Mouse (Mus musculus): ENCODE measurements at regions not wholly inside any gene's neighbourhood (a gene's known extent, or its start where the extent isn't known, plus 50 kb on each side); places are given as distances from the start of the nearest gene placed in this dataset.

- DNase-seq (ENCODE audit: low spot score) = no peak
- Histone ChIP-seq H3K9me3 (replicated peaks) (no peaks in the 10 kb centered on the region), H3K4me3 (no peak overlapping the region), H3K27ac (no peak overlapping the region), H3K27me3 (ENCODE audit: low read depth, poor library complexity, severe bottlenecking) (no peaks in the 10 kb centered on the region), H3K4me1 (peaks cover 11% of the 10 kb centered on the region), H3K36me3 (no peaks in the 10 kb centered on the region)
- WGBS = 92% methylated on average over 8 of the region's 8 CpGs
Measured at GRCm38 (mm10) chr13:52055741-52056140, 209.3 kb downstream of the Gadd45g start.

GRCm38 (mm10) chr13:52057456-52057855 lies 211.0 kb downstream of the Gadd45g start:
- 80% methylated on average over 10 of the region's 10 CpGs for WGBS
- Histone ChIP-seq H3K27ac (no peak overlapping the region), H3K27me3 (ENCODE audit: low read depth, poor library complexity, severe bottlenecking) (no peaks in the 10 kb centered on the region), H3K9me3 (replicated peaks) (no peaks in the 10 kb centered on the region), H3K36me3 (no peaks in the 10 kb centered on the region), H3K4me1 (peaks cover 21% of the 10 kb centered on the region), H3K4me3 (no peak overlapping the region)
- no peak for DNase-seq (ENCODE audit: low spot score)

- Histone ChIP-seq H3K27ac (peak overlapping the region; percentile 67), H3K4me3 (peak overlapping the region; percentile 14; the same call in 1 of the 2 replicates), H3K27me3 (ENCODE audit: low read depth, poor library complexity, severe bottlenecking) (no peaks in the 10 kb centered on the region), H3K36me3 (no peaks in the 10 kb centered on the region), H3K9me3 (replicated peaks) (no peaks in the 10 kb centered on the region), H3K4me1 (peaks cover 26% of the 10 kb centered on the region)
- DNase-seq (ENCODE audit: low spot score) = no peak
- WGBS = 77% methylated on average over 22 of the region's 22 CpGs
Measured at GRCm38 (mm10) chr13:52059756-52060417, 213.4 kb downstream of the Gadd45g start.

GRCm38 (mm10) chr13:52060418-52060870 lies 214.0 kb downstream of the Gadd45g start:
- H3K27me3 ChIP-seq (ENCODE audit: low read depth, poor library complexity, severe bottlenecking) = no peaks in the 10 kb centered on the region
- H3K9me3 ChIP-seq (replicated peaks) = no peaks in the 10 kb centered on the region
- H3K4me3 ChIP-seq = peak overlapping the region; percentile 14; the same call in 1 of the 2 replicates
- H3K36me3 ChIP-seq = no peaks in the 10 kb centered on the region
- WGBS = 34% methylated on average over 10 of the region's 10 CpGs
- H3K27ac ChIP-seq = peak overlapping the region; percentile 67
- peak; percentile 56 for DNase-seq (ENCODE audit: low spot score)
- peaks cover 30% of the 10 kb centered on the region for H3K4me1 ChIP-seq

- H3K4me3 ChIP-seq = no peak overlapping the region
- H3K36me3 ChIP-seq = no peaks in the 10 kb centered on the region
- H3K9me3 ChIP-seq (replicated peaks) = no peaks in the 10 kb centered on the region
- 0 out of 2 replicates have a peak overlapping the region, but pooled peaks have one; percentile 10 for H3K27ac ChIP-seq
- H3K4me1 ChIP-seq = peaks cover 41% of the 10 kb centered on the region
- H3K27me3 ChIP-seq (ENCODE audit: low read depth, poor library complexity, severe bottlenecking) = no peaks in the 10 kb centered on the region
- DNase-seq (ENCODE audit: low spot score) = no peak
Measured at GRCm38 (mm10) chr13:52061454-52061853, 215.0 kb downstream of the Gadd45g start.

GRCm38 (mm10) chr13:52061881-52062280 lies 215.4 kb downstream of the Gadd45g start:
- H3K9me3 ChIP-seq (replicated peaks) = no peaks in the 10 kb centered on the region
- H3K27me3 ChIP-seq (ENCODE audit: low read depth, poor library complexity, severe bottlenecking) = no peaks in the 10 kb centered on the region
- no peaks in the 10 kb centered on the region for H3K36me3 ChIP-seq
- 0 out of 2 replicates have a peak overlapping the region, but pooled peaks have one; percentile 10 for H3K27ac ChIP-seq
- peaks cover 45% of the 10 kb centered on the region for H3K4me1 ChIP-seq
- 89% methylated on average over 4 of the region's 4 CpGs for WGBS
- DNase-seq (ENCODE audit: low spot score) = no peak
- no peak overlapping the region for H3K4me3 ChIP-seq

- Histone ChIP-seq H3K27ac (no peak overlapping the region), H3K27me3 (ENCODE audit: low read depth, poor library complexity, severe bottlenecking) (no peaks in the 10 kb centered on the region), H3K4me3 (no peak overlapping the region), H3K4me1 (peaks cover 52% of the 10 kb centered on the region), H3K36me3 (no peaks in the 10 kb centered on the region), H3K9me3 (replicated peaks) (no peaks in the 10 kb centered on the region)
- DNase-seq (ENCODE audit: low spot score) = no peak
- WGBS = 91% methylated on average over 1 of the region's 1 CpGs
Measured at GRCm38 (mm10) chr13:52062576-52062975, 216.1 kb downstream of the Gadd45g start.

DNA sequence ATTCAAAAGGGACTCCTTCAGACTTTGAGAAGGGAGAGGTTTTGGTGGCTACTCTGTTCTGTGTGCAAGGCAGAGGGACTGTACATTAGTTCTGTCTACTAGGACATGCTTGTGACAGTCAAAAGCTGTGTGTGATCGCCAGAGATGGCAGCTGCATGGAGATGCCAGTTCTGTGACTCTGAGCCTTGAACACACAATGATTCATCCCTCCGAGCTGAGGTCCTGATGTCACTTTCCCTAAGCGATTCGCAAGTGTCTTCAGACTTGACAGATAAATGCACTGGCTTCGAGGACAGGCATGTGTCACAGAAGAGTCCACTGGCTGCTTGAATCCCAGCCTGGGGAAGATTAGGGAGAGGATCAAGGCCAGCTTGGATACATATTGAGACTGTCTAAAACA lies 218.8 kb downstream of the Gadd45g start:
- H3K27me3 ChIP-seq (ENCODE audit: low read depth, poor library complexity, severe bottlenecking) = no peaks in the 10 kb centered on the region
- no peak overlapping the region for H3K4me3 ChIP-seq
- no peaks in the 10 kb centered on the region for H3K9me3 ChIP-seq (replicated peaks)
- DNase-seq (ENCODE audit: low spot score) = no peak
- H3K36me3 ChIP-seq = no peaks in the 10 kb centered on the region
- WGBS = 85% methylated on average over 5 of the region's 5 CpGs
- H3K4me1 ChIP-seq = peaks cover 58% of the 10 kb centered on the region
- no peak overlapping the region for H3K27ac ChIP-seq

- DNase-seq (ENCODE audit: low spot score) = no peak
- H3K4me3 ChIP-seq = no peak overlapping the region
- H3K27me3 ChIP-seq (ENCODE audit: low read depth, poor library complexity, severe bottlenecking) = no peaks in the 10 kb centered on the region
- H3K27ac ChIP-seq = no peak overlapping the region
- no peaks in the 10 kb centered on the region for H3K36me3 ChIP-seq
- H3K9me3 ChIP-seq (replicated peaks) = no peaks in the 10 kb centered on the region
- 67% methylated on average over 6 of the region's 6 CpGs for WGBS
- peaks cover 54% of the 10 kb centered on the region for H3K4me1 ChIP-seq
Measured at GRCm38 (mm10) chr13:52065720-52066119, 219.2 kb downstream of the Gadd45g start.

DNA sequence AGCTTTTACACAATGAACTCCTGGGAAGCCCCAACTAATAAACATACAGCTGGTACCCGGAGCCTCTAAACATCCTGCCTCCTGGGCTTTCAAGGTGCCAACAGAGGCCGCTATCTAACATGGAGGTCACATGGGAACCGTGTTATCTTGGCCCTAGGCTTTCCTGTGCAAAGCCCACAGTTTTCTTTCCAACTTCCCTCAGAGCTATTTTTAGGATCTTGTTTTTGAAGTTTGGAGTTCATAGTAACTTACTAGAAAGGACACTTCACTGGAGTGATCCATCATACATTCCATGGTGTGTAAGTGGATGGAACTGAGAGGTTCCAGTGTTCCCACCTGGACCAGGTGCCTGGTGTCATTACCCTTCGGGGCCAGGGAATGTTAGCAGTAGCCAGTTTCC lies 220.6 kb downstream of the Gadd45g start:
- Histone ChIP-seq H3K27ac (no peak overlapping the region), H3K9me3 (replicated peaks) (no peaks in the 10 kb centered on the region), H3K36me3 (no peaks in the 10 kb centered on the region), H3K4me1 (peaks cover 50% of the 10 kb centered on the region), H3K27me3 (ENCODE audit: low read depth, poor library complexity, severe bottlenecking) (no peaks in the 10 kb centered on the region), H3K4me3 (no peak overlapping the region)
- DNase-seq (ENCODE audit: low spot score) = no peak
- WGBS = 67% methylated on average over 4 of the region's 4 CpGs

GRCm38 (mm10) chr13:52068886-52069439 lies 222.5 kb downstream of the Gadd45g start:
- Histone ChIP-seq H3K4me3 (no peak overlapping the region), H3K36me3 (no peaks in the 10 kb centered on the region), H3K4me1 (peaks cover 50% of the 10 kb centered on the region), H3K27me3 (ENCODE audit: low read depth, poor library complexity, severe bottlenecking) (no peaks in the 10 kb centered on the region), H3K9me3 (replicated peaks) (no peaks in the 10 kb centered on the region), H3K27ac (no peak overlapping the region)
- no peak for DNase-seq (ENCODE audit: low spot score)
- WGBS = 69% methylated on average over 6 of the region's 6 CpGs

GRCm38 (mm10) chr13:52069714-52070113 lies 223.2 kb downstream of the Gadd45g start:
- Histone ChIP-seq H3K9me3 (replicated peaks) (no peaks in the 10 kb centered on the region), H3K27me3 (ENCODE audit: low read depth, poor library complexity, severe bottlenecking) (no peaks in the 10 kb centered on the region), H3K27ac (no peak overlapping the region), H3K4me3 (no peak overlapping the region), H3K4me1 (peaks cover 47% of the 10 kb centered on the region), H3K36me3 (no peaks in the 10 kb centered on the region)
- whole genome bisulfite sequencing = 76% methylated on average over 3 of the region's 3 CpGs
- DNase-seq (ENCODE audit: low spot score) = no peak

GRCm38 (mm10) chr13:52070731-52071663 lies 224.5 kb downstream of the Gadd45g start:
- WGBS = 81% methylated on average over 19 of the region's 19 CpGs

More at GRCm38 (mm10) chr13:52070731-52071663, 224.5 kb downstream of the Gadd45g start:
- Histone ChIP-seq H3K4me1 (peaks cover 35% of the 10 kb centered on the region), H3K36me3 (no peaks in the 10 kb centered on the region), H3K27me3 (ENCODE audit: low read depth, poor library complexity, severe bottlenecking) (no peaks in the 10 kb centered on the region), H3K9me3 (replicated peaks) (no peaks in the 10 kb centered on the region), H3K4me3 (no peak overlapping the region), H3K27ac (no peak overlapping the region)
- no peak for DNase-seq (ENCODE audit: low spot score)
